Mouse (Mus musculus): ENCODE results near the gene Hdgfl3.

Gene Hdgfl3

GRCm38 (mm10) chr7:81921379-81921952 is 12.8 kb downstream of the Hdgfl3 start:
- in situ Hi-C loops (cut with MboI; ENCODE audit: low pct_unique_long_range_greater_than_20kb in 1 of 2, low sequenced_read_pairs in 2 of 2, unreplicated experiment in 1 of 2) = no loop called here

GRCm38 (mm10) chr7:81920314-81920713 is 14.0 kb downstream of the Hdgfl3 start:
- in situ Hi-C loops (cut with MboI; ENCODE audit: low pct_unique_long_range_greater_than_20kb in 1 of 2, low sequenced_read_pairs in 2 of 2, unreplicated experiment in 1 of 2) = no loop called here

GRCm38 (mm10) chr7:81918316-81918715 is 16.0 kb downstream of the Hdgfl3 start:
- in situ Hi-C loops (cut with MboI; ENCODE audit: low pct_unique_long_range_greater_than_20kb in 1 of 2, low sequenced_read_pairs in 2 of 2, unreplicated experiment in 1 of 2) = no loop called here

- in situ Hi-C loops (cut with MboI; ENCODE audit: low pct_unique_long_range_greater_than_20kb in 1 of 2, low sequenced_read_pairs in 2 of 2, unreplicated experiment in 1 of 2) = no loop called here
Observed at GRCm38 (mm10) chr7:81904926-81905325, 29.3 kb downstream of the Hdgfl3 start.

GRCm38 (mm10) chr7:81904094-81904493 is 30.2 kb downstream of the Hdgfl3 start:
- in situ Hi-C loops (cut with MboI; ENCODE audit: low pct_unique_long_range_greater_than_20kb in 1 of 2, low sequenced_read_pairs in 2 of 2, unreplicated experiment in 1 of 2) = no loop called here

- in situ Hi-C loops (cut with MboI; ENCODE audit: low pct_unique_long_range_greater_than_20kb in 1 of 2, low sequenced_read_pairs in 2 of 2, unreplicated experiment in 1 of 2) = loop anchor here in 1 of 2 experiments (25.0 kb wide), 1 partner anchor 112 kb away; the partner anchor contains the start of gene 3110040N11Rik
Observed at GRCm38 (mm10) chr7:81899361-81899760, 34.9 kb downstream of the Hdgfl3 start.

GRCm38 (mm10) chr7:81885128-81885527 is 49.1 kb downstream of the Hdgfl3 start:
- in situ Hi-C loops (cut with MboI; ENCODE audit: low pct_unique_long_range_greater_than_20kb in 1 of 2, low sequenced_read_pairs in 2 of 2, unreplicated experiment in 1 of 2) = loop anchor here in 1 of 2 experiments (25.0 kb wide), 1 partner anchor 98 kb away; the partner anchor contains the start of gene 3110040N11Rik

GRCm38 (mm10) chr7:81881600-81881999 is 52.7 kb downstream of the Hdgfl3 start:
- in situ Hi-C loops (cut with MboI; ENCODE audit: low pct_unique_long_range_greater_than_20kb in 1 of 2, low sequenced_read_pairs in 2 of 2, unreplicated experiment in 1 of 2) = loop anchor here in 1 of 2 experiments (25.0 kb wide), 1 partner anchor 94 kb away; the partner anchor contains the start of gene 3110040N11Rik

GRCm38 (mm10) chr7:81880797-81881196 is 53.5 kb downstream of the Hdgfl3 start:
- in situ Hi-C loops (cut with MboI; ENCODE audit: low pct_unique_long_range_greater_than_20kb in 1 of 2, low sequenced_read_pairs in 2 of 2, unreplicated experiment in 1 of 2) = loop anchor here in 1 of 2 experiments (25.0 kb wide), 1 partner anchor 93 kb away; the partner anchor contains the start of gene 3110040N11Rik

- in situ Hi-C loops (cut with MboI; ENCODE audit: low pct_unique_long_range_greater_than_20kb in 1 of 2, low sequenced_read_pairs in 2 of 2, unreplicated experiment in 1 of 2) = loop anchor here in 1 of 2 experiments (25.0 kb wide), 1 partner anchor 93 kb away; the partner anchor contains the start of gene 3110040N11Rik
Observed at GRCm38 (mm10) chr7:81880286-81880685, 54.0 kb downstream of the Hdgfl3 start.

GRCm38 (mm10) chr7:81875372-81875771 is 58.9 kb downstream of the Hdgfl3 start:
- in situ Hi-C loops (cut with MboI; ENCODE audit: low pct_unique_long_range_greater_than_20kb in 1 of 2, low sequenced_read_pairs in 2 of 2, unreplicated experiment in 1 of 2) = loop anchor here in 1 of 2 experiments (25.0 kb wide), 1 partner anchor 88 kb away; the partner anchor contains the start of gene 3110040N11Rik

GRCm38 (mm10) chr7:81874636-81875035 is 59.6 kb downstream of the Hdgfl3 start:
- in situ Hi-C loops (cut with MboI; ENCODE audit: low pct_unique_long_range_greater_than_20kb in 1 of 2, low sequenced_read_pairs in 2 of 2, unreplicated experiment in 1 of 2) = loop anchor here in 1 of 2 experiments (25.0 kb wide), 1 partner anchor 87 kb away; the partner anchor contains the start of gene 3110040N11Rik

- in situ Hi-C loops (cut with MboI; ENCODE audit: low pct_unique_long_range_greater_than_20kb in 1 of 2, low sequenced_read_pairs in 2 of 2, unreplicated experiment in 1 of 2) = no loop called here
Observed at GRCm38 (mm10) chr7:81873807-81874206, 60.5 kb downstream of the Hdgfl3 start.

GRCm38 (mm10) chr7:81872493-81873013 is 61.7 kb downstream of the Hdgfl3 start:
- in situ Hi-C loops (cut with MboI; ENCODE audit: low pct_unique_long_range_greater_than_20kb in 1 of 2, low sequenced_read_pairs in 2 of 2, unreplicated experiment in 1 of 2) = no loop called here

- in situ Hi-C loops (cut with MboI; ENCODE audit: low pct_unique_long_range_greater_than_20kb in 1 of 2, low sequenced_read_pairs in 2 of 2, unreplicated experiment in 1 of 2) = no loop called here
Observed at GRCm38 (mm10) chr7:81868158-81868557, 66.1 kb downstream of the Hdgfl3 start.

- in situ Hi-C loops (cut with MboI; ENCODE audit: low pct_unique_long_range_greater_than_20kb in 1 of 2, low sequenced_read_pairs in 2 of 2, unreplicated experiment in 1 of 2) = no loop called here
Observed at GRCm38 (mm10) chr7:81867231-81867930, 66.9 kb downstream of the Hdgfl3 start.

GRCm38 (mm10) chr7:81865937-81866336 is 68.3 kb downstream of the Hdgfl3 start:
- in situ Hi-C loops (cut with MboI; ENCODE audit: low pct_unique_long_range_greater_than_20kb in 1 of 2, low sequenced_read_pairs in 2 of 2, unreplicated experiment in 1 of 2) = no loop called here

GRCm38 (mm10) chr7:81864552-81864951 is 69.7 kb downstream of the Hdgfl3 start:
- in situ Hi-C loops (cut with MboI; ENCODE audit: low pct_unique_long_range_greater_than_20kb in 1 of 2, low sequenced_read_pairs in 2 of 2, unreplicated experiment in 1 of 2) = no loop called here

Data from mouse embryonic stem cell (cell line).